Mouse (Mus musculus) CH12.LX (cell line): Measurements from ENCODE around the gene Tspan7. TPM values are rescaled to one million over a fixed set of nuclear protein-coding genes. Genes with fewer than 3 reads are reported as not detected.

ENCODE experiments used
- DNase-seq: peaks from one replicate; pipeline ENCODE4 v3.0.0-alpha.2; 2013; ENCODE audit errors: extremely low read depth
- H3K27ac ChIP-seq: 2 replicates; pipeline ENCODE4 v1.5.1; 2012; ENCODE audit warnings: low read depth, mild to moderate bottlenecking, control low read depth, moderate library complexity; ENCODE audit not compliant: insufficient read depth
- H3K27me3 ChIP-seq: replicated peaks from 2 replicates; pipeline ENCODE3; 2012; ENCODE audit warnings: inconsistent platforms
- H3K36me3 ChIP-seq, 2 experiments: replicated peaks in 1 of 2; 2 replicates each; pipeline versions ENCODE3 to v1.6.1; 2012; ENCODE audit warnings: inconsistent platforms in 1 of 2, low read length in 1 of 2, mild to moderate bottlenecking in 1 of 2, mixed read lengths in 1 of 2, moderate library complexity in 1 of 2; ENCODE audit not compliant: control insufficient read depth in 1 of 2, insufficient read depth in 1 of 2
- H3K4me1 ChIP-seq, 2 experiments: 2 replicates each; pipeline ENCODE4 v1.6.1; 2012; ENCODE audit warnings: inconsistent platforms in 1 of 2, moderate library complexity in 1 of 2; ENCODE audit not compliant: insufficient read depth in 2 of 2, control insufficient read depth in 1 of 2
- H3K4me2 ChIP-seq: 2 replicates; pipeline ENCODE4 v1.6.1; 2012; ENCODE audit warnings: low read depth, mild to moderate bottlenecking, control low read depth; ENCODE audit not compliant: poor library complexity, insufficient read depth, severe bottlenecking
- H3K4me3 ChIP-seq, 3 experiments: fragments of 150-350 bp in 1 of 3; sonication (generic) in 1 of 3; replicated peaks in 1 of 3; 2 replicates each; pipeline versions ENCODE3 to v1.5.1; 2011 to 2012; ENCODE audit warnings: low read depth in 2 of 3, low read length in 2 of 3, mild to moderate bottlenecking in 2 of 3, moderate library complexity in 2 of 3, control low read depth in 1 of 3, improper control_type of control experiment in 1 of 3, inconsistent platforms in 1 of 3, mixed read lengths in 1 of 3; ENCODE audit not compliant: poor library complexity in 1 of 3
- H3K79me2 ChIP-seq: replicated peaks from 2 replicates; pipeline ENCODE4 v1.6.1; 2012; ENCODE audit warnings: mild to moderate bottlenecking, moderate library complexity; ENCODE audit not compliant: control insufficient read depth, poor library complexity, insufficient read depth, severe bottlenecking; ENCODE audit errors: extremely low read depth
- H3K9ac ChIP-seq: 2 replicates; pipeline ENCODE4 v1.6.1; 2012; ENCODE audit warnings: low read depth, mild to moderate bottlenecking, control low read depth, moderate library complexity; ENCODE audit not compliant: insufficient read depth
- H3K9me3 ChIP-seq: replicated peaks from 2 replicates; pipeline ENCODE3; 2012; ENCODE audit warnings: low read length, inconsistent platforms, mixed read lengths
- BHLHE40 ChIP-seq: IDR thresholded peaks from 2 replicates; pipeline ENCODE4 v1.6.1; 2011; ENCODE audit warnings: mild to moderate bottlenecking, low read depth, low read length, improper control_type of control experiment
- CTCF ChIP-seq, 2 experiments: IDR thresholded peaks in 1 of 2; conservative IDR thresholded peaks in 1 of 2; 2 replicates each; pipeline ENCODE4 v1.5.1; 2011 to 2012; ENCODE audit warnings: low read depth in 2 of 2, low read length in 2 of 2, improper control_type of control experiment in 1 of 2, inconsistent platforms in 1 of 2, mild to moderate bottlenecking in 1 of 2, moderate library complexity in 1 of 2
- ELF1 ChIP-seq: IDR thresholded peaks from 2 replicates; pipeline ENCODE4 v1.6.1; 2014; ENCODE audit warnings: low read depth, mild to moderate bottlenecking, inconsistent platforms, low read length, improper control_type of control experiment
- GABPA ChIP-seq: IDR thresholded peaks from 2 replicates; pipeline ENCODE4 v1.6.1; 2012; ENCODE audit warnings: low read depth, low read length, improper control_type of control experiment, inconsistent platforms; ENCODE audit not compliant: insufficient replicate concordance
- HCFC1 ChIP-seq: IDR thresholded peaks from 2 replicates; pipeline ENCODE4 v1.6.1; 2012; ENCODE audit warnings: low read depth, mild to moderate bottlenecking, inconsistent platforms, low read length, improper control_type of control experiment
- JUN ChIP-seq: IDR thresholded peaks from 2 replicates; pipeline ENCODE4 v1.6.1; 2011; ENCODE audit warnings: low read depth, mild to moderate bottlenecking, low read length, improper control_type of control experiment, moderate library complexity; ENCODE audit not compliant: insufficient read depth
- MAFK ChIP-seq: IDR thresholded peaks from 2 replicates; pipeline ENCODE4 v1.6.1; 2011; ENCODE audit warnings: low read length, improper control_type of control experiment; ENCODE audit not compliant: insufficient replicate concordance
- MAZ ChIP-seq: IDR thresholded peaks from 2 replicates; pipeline ENCODE4 v1.6.1; 2012; ENCODE audit warnings: low read depth, mild to moderate bottlenecking, inconsistent platforms, low read length, improper control_type of control experiment, moderate library complexity
- MEF2A ChIP-seq: IDR thresholded peaks from 2 replicates; pipeline ENCODE4 v1.6.1; 2014; ENCODE audit warnings: low read depth, mild to moderate bottlenecking, inconsistent platforms, low read length, improper control_type of control experiment, borderline replicate concordance
- MXI1 ChIP-seq: IDR thresholded peaks from 2 replicates; pipeline ENCODE4 v1.6.1; 2011; ENCODE audit warnings: mild to moderate bottlenecking, low read depth, low read length, improper control_type of control experiment
- MYC ChIP-seq: IDR thresholded peaks from 2 replicates; pipeline ENCODE4 v1.6.1; 2011; ENCODE audit warnings: low read depth, mild to moderate bottlenecking, improper control_type of control experiment, low read length
- NELFE ChIP-seq: IDR thresholded peaks from 2 replicates; pipeline ENCODE4 v1.6.1; 2011; ENCODE audit warnings: low read depth, low read length, improper control_type of control experiment
- NRF1 ChIP-seq: IDR thresholded peaks from 2 replicates; pipeline ENCODE4 v1.6.1; 2014; ENCODE audit warnings: low read depth, mild to moderate bottlenecking, inconsistent platforms, low read length, improper control_type of control experiment, moderate library complexity
- POLR2A ChIP-seq: IDR thresholded peaks from 2 replicates; pipeline ENCODE4 v1.6.1; 2011; ENCODE audit warnings: low read depth, mild to moderate bottlenecking, improper control_type of control experiment, low read length
- POLR2AphosphoS2 ChIP-seq: IDR thresholded peaks from 2 replicates; pipeline ENCODE4 v1.6.1; 2011; ENCODE audit warnings: low read depth, low read length, improper control_type of control experiment
- RAD21 ChIP-seq: IDR thresholded peaks from 2 replicates; pipeline ENCODE4 v1.6.1; 2011; ENCODE audit warnings: low read depth, mild to moderate bottlenecking, low read length, improper control_type of control experiment, moderate library complexity
- RCOR1 ChIP-seq: conservative IDR thresholded peaks from 2 replicates; pipeline ENCODE4 v1.6.1; 2012; ENCODE audit warnings: low read depth, mild to moderate bottlenecking, inconsistent platforms, low read length, improper control_type of control experiment
- SIN3A ChIP-seq: IDR thresholded peaks from 2 replicates; pipeline ENCODE4 v1.6.1; 2012; ENCODE audit warnings: low read length, improper control_type of control experiment, inconsistent platforms
- SMC3 ChIP-seq: IDR thresholded peaks from 2 replicates; pipeline ENCODE4 v1.6.1; 2011; ENCODE audit warnings: low read depth, low read length, improper control_type of control experiment
- TCF12 ChIP-seq: IDR thresholded peaks from 2 replicates; pipeline ENCODE4 v1.6.1; 2014; ENCODE audit warnings: low read depth, mild to moderate bottlenecking, inconsistent platforms, low read length, improper control_type of control experiment
- USF2 ChIP-seq: conservative IDR thresholded peaks from 2 replicates; pipeline ENCODE4 v1.6.1; 2011; ENCODE audit warnings: low read depth, low read length, improper control_type of control experiment
- dilution Hi-C: fragments of 300-500 bp; cut with MboI; formaldehyde crosslinking; loops from 2 replicates; pipeline ENCODE4 v1.14.3; 2020; ENCODE audit warnings: low sequenced_read_pairs; ENCODE audit not compliant: extremely low pct_unique_long_range_greater_than_20kb, extremely low pct_ligation_motif_present
- in situ Hi-C: fragments of 300-500 bp; cut with MboI; formaldehyde crosslinking; loops from 3 replicates; pipeline ENCODE4 v1.14.3; 2019; ENCODE audit warnings: low sequenced_read_pairs, low pct_ligation_motif_present, low pct_unique_long_range_greater_than_20kb, mixed read lengths
- polyA plus RNA-seq: library from polyadenylated mRNA; unstranded; fragments of >175 nt; gene quantifications from 2 replicates; pipeline ENCODE4 v1.2.1, GENCODE M21; 2012; ENCODE audit warnings: low read depth; ENCODE audit not compliant: insufficient read length
- total RNA-seq, 2 experiments: library from RNA; depleted of rRNA; stranded (reverse); fragments of 300-350 nt in 1 of 2; fragments of >200 nt in 1 of 2; gene quantifications; 2 replicates each; pipeline ENCODE4 v1.2.3; 2012 to 2014

Gene Tspan7
- total and polyA plus RNA-seq, 3 experiments, result not detected

GRCm38 (mm10) chrX:10582731-10583130 lies 97.8 kb downstream of the Tspan7 start:
- dilution Hi-C loops (no loop called here), in situ Hi-C loops (no loop called here)
- Histone ChIP-seq H3K27ac (no peak overlapping the region), H3K27me3 (no peaks in the 10 kb centered on the region), H3K4me2 (no peak overlapping the region), H3K36me3 (no peaks in the 10 kb centered on the region), H3K79me2 (no peaks in the 10 kb centered on the region), H3K4me3 (no peak overlapping the region), H3K9ac (no peak overlapping the region), H3K9me3 (no peaks in the 10 kb centered on the region), H3K4me1 (no peaks in the 10 kb centered on the region)
- TF ChIP-seq NRF1 (no peak), NELFE (no peak), MXI1 (no peak), MAFK (no peak), JUN (no peak), BHLHE40 (no peak), MEF2A (no peak), HCFC1 (no peak), POLR2AphosphoS2 (no peak), MYC (no peak), TCF12 (no peak)
- DNase-seq, result no peak

- in situ Hi-C loops (no loop called here), dilution Hi-C loops (no loop called here)
- Histone ChIP-seq H3K79me2 (no peaks in the 10 kb centered on the region), H3K4me2 (no peak overlapping the region), H3K27ac (no peak overlapping the region), H3K9ac (no peak overlapping the region), H3K9me3 (no peaks in the 10 kb centered on the region), H3K4me3 (no peak overlapping the region), H3K36me3 (no peaks in the 10 kb centered on the region), H3K27me3 (no peaks in the 10 kb centered on the region), H3K4me1 (no peaks in the 10 kb centered on the region)
- TF ChIP-seq MAZ (no peak), USF2 (no peak), ELF1 (no peak), BHLHE40 (no peak), NELFE (no peak), GABPA (no peak), SMC3 (peak; percentile 36), POLR2A (no peak), SIN3A (no peak), JUN (no peak), CTCF (conservative IDR thresholded peaks at IDR 0.05 in 1 of 2, IDR thresholded peaks at IDR 0.05 in 1 of 2; ENCODE audit: low read depth in 2 of 2, low read length in 2 of 2) (peak in 1 of 2 experiments; percentile 63; a peak in 3 of 4 replicates), MXI1 (no peak), HCFC1 (no peak), RAD21 (peak; percentile 42), RCOR1 (no peak), MAFK (peak; percentile 65; the same call in 1 of the 2 replicates), MEF2A (no peak)
- peak; percentile 21 for DNase-seq
These were observed 107.3 kb downstream of the Tspan7 start for GRCm38 (mm10) chrX:10592244-10592643.
